Mouse (Mus musculus) heart, embryonic 11.5 days (tissue): Measurements from ENCODE around the gene Rpl3. TPM values are rescaled to one million over a fixed set of nuclear protein-coding genes. Genes with fewer than 3 reads are reported as not detected.
A peak's percentile ranks its signal among the peaks of the same experiment; 100 is the strongest.

ENCODE experiments used
- ATAC-seq: fragments of 200-750 bp; cut with Nextera tagmentation; replicated peaks from 2 replicates; pipeline ENCODE4 v1.8.0; 2017; ENCODE audit warnings: moderate library complexity; ENCODE audit not compliant: insufficient number of reproducible peaks, low FRiP score, low TSS enrichment
- H3K27ac ChIP-seq: fragments of 300-500 bp; sonication (generic); 2 replicates; pipeline ENCODE4 v1.5.1; 2014; ENCODE audit warnings: mild to moderate bottlenecking, low read depth, low read length
- H3K27me3 ChIP-seq: fragments of 300-500 bp; sonication (generic); 2 replicates; pipeline ENCODE4 v1.6.1; 2014; ENCODE audit warnings: mild to moderate bottlenecking, low read length, mixed read lengths; ENCODE audit not compliant: control insufficient read depth, insufficient read depth
- H3K36me3 ChIP-seq: fragments of 300-500 bp; sonication (generic); 2 replicates; pipeline ENCODE4 v1.6.1; 2014; ENCODE audit warnings: mild to moderate bottlenecking, low read length, moderate library complexity, mixed read lengths; ENCODE audit not compliant: control insufficient read depth, insufficient read depth
- H3K4me1 ChIP-seq: fragments of 300-500 bp; sonication (generic); 2 replicates; pipeline ENCODE4 v1.6.1; 2014; ENCODE audit warnings: low read length; ENCODE audit not compliant: control insufficient read depth, insufficient read depth
- H3K4me2 ChIP-seq: fragments of 300-500 bp; sonication (generic); 2 replicates; pipeline ENCODE4 v1.6.1; 2014; ENCODE audit warnings: mild to moderate bottlenecking, moderate library complexity
- H3K4me3 ChIP-seq: fragments of 300-500 bp; sonication (generic); 2 replicates; pipeline ENCODE4 v1.5.1; 2014; ENCODE audit warnings: low read depth, low read length
- H3K9ac ChIP-seq: fragments of 300-500 bp; sonication (generic); 2 replicates; pipeline ENCODE4 v1.6.1; 2014; ENCODE audit warnings: mild to moderate bottlenecking, low read depth, low read length, moderate library complexity
- H3K9me3 ChIP-seq: fragments of 300-500 bp; sonication (generic); replicated peaks from 2 replicates; pipeline ENCODE4 v1.6.1; 2016; ENCODE audit warnings: low read length; ENCODE audit not compliant: control insufficient read depth
- WGBS: fragments of 180-500 bp; shearing (Covaris S2); extraction: QIAGEN DNeasy Blood & Tissue Kit; methylation state at CpG from one replicate; pipeline ENCODE4 v1.1.7; 2014; ENCODE audit not compliant: insufficient replicate concordance; 5-methylcytosine and 5-hydroxymethylcytosine counted together
- polyA plus RNA-seq: library from polyadenylated mRNA; unstranded; fragments of >200 nt; fragmentation: Nextera tagmentation; extraction: Ambion mirVana; gene quantifications from 2 replicates; pipeline ENCODE4 v1.2.1, GENCODE M21; 2014

The Rpl3 gene
- polyA plus RNA-seq, 1 experiment from 2014 or later, result 879 TPM

GRCm38 (mm10) chr15:80092041-80092441 lies 373 bp upstream of the Rpl3 start:
- Histone ChIP-seq H3K4me2 (peak overlapping the region; percentile 98), H3K9me3 (no peaks in the 10 kb centered on the region), H3K4me1 (0 out of 2 replicates have a peak, but pooled peaks cover under 1% of the 10 kb centered on the region), H3K36me3 (no peaks in the 10 kb centered on the region), H3K27ac (no peak overlapping the region), H3K27me3 (peaks cover 39% of the 10 kb centered on the region), H3K9ac (no peak overlapping the region), H3K4me3 (peak overlapping the region; percentile 73)
- ATAC-seq, result no peak
- 22% methylated on average over 7 of the region's 7 CpGs for WGBS

GRCm38 (mm10) chr15:80090741-80091120 lies 937 bp downstream of the Rpl3 start:
- no peaks in the 10 kb centered on the region for H3K4me1 ChIP-seq
- H3K36me3 ChIP-seq, result no peaks in the 10 kb centered on the region
- H3K9ac ChIP-seq, result peak overlapping the region; percentile 76
- WGBS, result 3% methylated on average over 17 of the region's 17 CpGs
- H3K9me3 ChIP-seq, result no peaks in the 10 kb centered on the region
- H3K4me2 ChIP-seq, result peak overlapping the region; percentile 98
- peak overlapping the region; percentile 73 for H3K4me3 ChIP-seq
- H3K27ac ChIP-seq, result no peak overlapping the region
- peak; percentile 53; the same call in 1 of the 2 replicates for ATAC-seq
- peaks cover 36% of the 10 kb centered on the region for H3K27me3 ChIP-seq

- WGBS, result 62% methylated on average over 11 of the region's 11 CpGs
- no peaks in the 10 kb centered on the region for H3K36me3 ChIP-seq
Measured at GRCm38 (mm10) chr15:80090155-80090554, 1.5 kb downstream of the Rpl3 start.

GRCm38 (mm10) chr15:80088637-80089036 lies 3.0 kb downstream of the Rpl3 start:
- peaks cover 30% of the 10 kb centered on the region for H3K27me3 ChIP-seq
- no peak for ATAC-seq
- no peaks in the 10 kb centered on the region for H3K36me3 ChIP-seq
- no peaks in the 10 kb centered on the region for H3K4me1 ChIP-seq
- WGBS, result 28% methylated on average over 4 of the region's 4 CpGs
- no peak overlapping the region for H3K4me2 ChIP-seq
- H3K4me3 ChIP-seq, result no peak overlapping the region
- H3K27ac ChIP-seq, result no peak overlapping the region
- no peaks in the 10 kb centered on the region for H3K9me3 ChIP-seq
- H3K9ac ChIP-seq, result no peak overlapping the region

More at GRCm38 (mm10) chr15:80090155-80090554, 1.5 kb downstream of the Rpl3 start:
- H3K9ac ChIP-seq, result no peak overlapping the region
- H3K9me3 ChIP-seq, result no peaks in the 10 kb centered on the region
- H3K27ac ChIP-seq, result no peak overlapping the region
- no peak for ATAC-seq
- H3K27me3 ChIP-seq, result peaks cover 34% of the 10 kb centered on the region
- H3K4me2 ChIP-seq, result no peak overlapping the region
- no peaks in the 10 kb centered on the region for H3K4me1 ChIP-seq
- H3K4me3 ChIP-seq, result no peak overlapping the region

- Histone ChIP-seq H3K36me3 (no peaks in the 10 kb centered on the region), H3K9ac (no peak overlapping the region), H3K4me3 (no peak overlapping the region), H3K27ac (no peak overlapping the region), H3K9me3 (no peaks in the 10 kb centered on the region), H3K4me2 (no peak overlapping the region), H3K27me3 (peaks cover 22% of the 10 kb centered on the region), H3K4me1 (no peaks in the 10 kb centered on the region)
- ATAC-seq, result no peak
- 79% methylated on average over 9 of the region's 9 CpGs for WGBS
Measured at GRCm38 (mm10) chr15:80087406-80088012, 4.2 kb downstream of the Rpl3 start.

- H3K9me3 ChIP-seq, result no peaks in the 10 kb centered on the region
- peak overlapping the region; percentile 83 for H3K27ac ChIP-seq
- peak; percentile 2; the same call in 1 of the 2 replicates for ATAC-seq
- H3K27me3 ChIP-seq, result no peaks in the 10 kb centered on the region
- H3K4me2 ChIP-seq, result peak overlapping the region; percentile 88
- H3K9ac ChIP-seq, result peak overlapping the region; percentile 76
- peaks cover 22% of the 10 kb centered on the region for H3K4me1 ChIP-seq
- H3K4me3 ChIP-seq, result peak overlapping the region; percentile 85
- 2% methylated on average over 12 of the region's 12 CpGs for WGBS
- peaks cover 30% of the 10 kb centered on the region for H3K36me3 ChIP-seq
Measured at GRCm38 (mm10) chr15:80083740-80084139, 7.9 kb downstream of the Rpl3 start.

- peak overlapping the region; percentile 85 for H3K4me3 ChIP-seq
- no peaks in the 10 kb centered on the region for H3K27me3 ChIP-seq
- peak overlapping the region; percentile 91 for H3K27ac ChIP-seq
- under 1% methylated on average over 30 of the region's 30 CpGs for WGBS
- H3K9me3 ChIP-seq, result no peaks in the 10 kb centered on the region
- peak overlapping the region; percentile 96 for H3K9ac ChIP-seq
- ATAC-seq, result peak; percentile 92
- H3K4me1 ChIP-seq, result peaks cover 22% of the 10 kb centered on the region
- peaks cover 33% of the 10 kb centered on the region for H3K36me3 ChIP-seq
- peak overlapping the region; percentile 88 for H3K4me2 ChIP-seq
Measured at GRCm38 (mm10) chr15:80083276-80083731, 8.4 kb downstream of the Rpl3 start.

GRCm38 (mm10) chr15:80082661-80083275 lies 8.9 kb downstream of the Rpl3 start:
- peaks cover 22% of the 10 kb centered on the region for H3K4me1 ChIP-seq
- peak overlapping the region; percentile 88 for H3K4me2 ChIP-seq
- 0% methylated on average over 21 of the region's 21 CpGs for WGBS
- no peaks in the 10 kb centered on the region for H3K27me3 ChIP-seq
- no peaks in the 10 kb centered on the region for H3K9me3 ChIP-seq
- peak overlapping the region; percentile 91 for H3K27ac ChIP-seq
- peak; percentile 16; the same call in 1 of the 2 replicates for ATAC-seq
- H3K9ac ChIP-seq, result peak overlapping the region; percentile 96
- H3K4me3 ChIP-seq, result peak overlapping the region; percentile 85
- H3K36me3 ChIP-seq, result peaks cover 36% of the 10 kb centered on the region
